Mouse (Mus musculus) hindlimb bud, embryonic 11.5 days (tissue): ENCODE results near the gene Nek3.

Source experiments
- DNase-seq: peaks from one replicate; pipeline ENCODE4 v3.0.0-alpha.2; 2012; ENCODE audit warnings: low read depth, low spot score; ENCODE audit errors: extremely low spot score

The Nek3 gene

GRCm38 (mm10) chr8:22166080-22166603 lies at the start of gene Nek3:
Nek3 (minus strand) TSS chr8:22166435.
- peak; percentile 69 for DNase-seq

- no peak for DNase-seq
Observed at GRCm38 (mm10) chr8:22214826-22215225, 48.6 kb upstream of the Nek3 start.

- no peak for DNase-seq
Observed at GRCm38 (mm10) chr8:22209012-22209411, 42.8 kb upstream of the Nek3 start.

GRCm38 (mm10) chr8:22207535-22207934 lies 41.3 kb upstream of the Nek3 start:
- no peak for DNase-seq

- no peak for DNase-seq
Observed at GRCm38 (mm10) chr8:22199481-22199880, 33.2 kb upstream of the Nek3 start.

- no peak for DNase-seq
Observed at GRCm38 (mm10) chr8:22197914-22198313, 31.7 kb upstream of the Nek3 start.

- DNase-seq = peak; percentile 33
Observed at GRCm38 (mm10) chr8:22193432-22194010, 27.3 kb upstream of the Nek3 start.

GRCm38 (mm10) chr8:22192660-22193431 lies 26.6 kb upstream of the Nek3 start, which contains the start of gene Vps36:
Vps36 (plus strand) TSS chr8:22192809.
- peak; percentile 52 for DNase-seq

- peak; percentile 58 for DNase-seq
Observed at GRCm38 (mm10) chr8:22185431-22186397, 19.5 kb upstream of the Nek3 start, which contains the start of gene Ckap2. Ckap2 (minus strand) TSS chr8:22185819.

- no peak for DNase-seq
Observed at GRCm38 (mm10) chr8:22184884-22185283, 18.6 kb upstream of the Nek3 start.

- no peak for DNase-seq
Observed at GRCm38 (mm10) chr8:22175966-22176365, 9.7 kb upstream of the Nek3 start.

GRCm38 (mm10) chr8:22169167-22169566 lies 2.9 kb upstream of the Nek3 start:
- DNase-seq = no peak

GRCm38 (mm10) chr8:22165251-22166079 lies 770 bp downstream of the Nek3 start:
- peak; percentile 57 for DNase-seq

GRCm38 (mm10) chr8:22164431-22164830 lies 1.8 kb downstream of the Nek3 start:
- DNase-seq = no peak

- DNase-seq = no peak
Observed at GRCm38 (mm10) chr8:22162206-22162605, 4.0 kb downstream of the Nek3 start.

- no peak for DNase-seq
Observed at GRCm38 (mm10) chr8:22150345-22150663, 15.9 kb downstream of the Nek3 start.

- DNase-seq = no peak
Observed at GRCm38 (mm10) chr8:22149643-22150344, 16.4 kb downstream of the Nek3 start.

GRCm38 (mm10) chr8:22148367-22148740 lies 17.9 kb downstream of the Nek3 start:
- no peak for DNase-seq

- DNase-seq = no peak
Observed at GRCm38 (mm10) chr8:22147706-22148366, 18.4 kb downstream of the Nek3 start.
